Mouse (Mus musculus) cerebellum, postnatal 10 days (tissue): ENCODE measurements at regions not wholly inside any gene's neighbourhood (a gene's known extent, or its start where the extent isn't known, plus 50 kb on each side); places are given as distances from the start of the nearest gene placed in this dataset.
"Not testable (repeated sequence)": the region's sequence is repeated elsewhere in the genome, so short reads cannot be mapped to it uniquely, and the experiment has no call there.

Experiments used
- DNase-seq, 2 experiments: peaks; one replicate each; pipeline ENCODE4 v3.0.0; 2021; ENCODE audit warnings: mixed read lengths in 2 of 2

- peak; percentile 3 to 4 for DNase-seq
These were observed 550.7 kb downstream of the Nxph1 start for GRCm38 (mm10) chr6:9498921-9499320.

- DNase-seq = no peak
These were observed 586.2 kb downstream of the Nxph1 start for GRCm38 (mm10) chr6:9534395-9534794.

GRCm38 (mm10) chr6:9538737-9539136 lies 590.5 kb downstream of the Nxph1 start:
- no peak for DNase-seq

DNA sequence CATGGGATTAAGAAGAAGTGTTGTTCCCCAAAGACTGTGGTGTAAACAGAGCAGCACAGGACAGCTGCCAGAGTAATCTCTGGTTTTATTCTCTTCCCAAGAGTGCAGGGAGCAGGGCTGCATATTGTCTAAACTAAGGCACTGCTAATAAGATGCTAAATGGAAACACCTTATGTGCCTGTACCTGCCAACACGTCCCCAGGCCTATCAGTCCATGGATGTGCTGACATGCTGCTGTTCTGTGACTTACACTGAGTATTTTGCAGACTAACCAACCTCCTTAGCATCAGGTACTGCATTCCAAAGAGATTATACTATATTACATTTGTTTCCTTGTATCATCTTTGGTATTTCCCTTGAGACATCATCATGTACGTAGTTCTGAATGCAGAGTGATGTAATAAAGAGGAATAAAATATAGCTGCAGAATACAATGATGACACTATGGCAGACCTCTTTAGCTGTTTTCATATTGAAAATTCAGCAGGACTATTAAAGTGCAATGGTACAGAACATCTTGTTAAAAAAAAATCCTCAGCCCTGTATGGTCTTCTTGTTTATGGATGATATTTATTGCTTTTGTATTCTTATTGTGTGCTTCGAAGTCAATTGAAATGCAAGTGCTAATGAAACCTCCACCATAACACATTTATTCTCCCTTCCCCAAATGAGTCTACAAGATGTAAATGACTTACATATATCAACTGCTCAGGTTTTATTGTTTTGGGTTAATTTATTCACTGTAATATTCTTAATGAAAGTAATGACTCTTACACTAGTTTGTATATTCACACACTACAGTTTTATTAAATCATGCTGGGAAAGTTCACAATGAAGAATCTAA lies 602.1 kb downstream of the Nxph1 start:
- DNase-seq = no peak

GRCm38 (mm10) chr6:9563290-9564044 lies 615.2 kb downstream of the Nxph1 start:
- no peak for DNase-seq

- no peak for DNase-seq
These were observed 623.6 kb downstream of the Nxph1 start for GRCm38 (mm10) chr6:9571787-9572186.

GRCm38 (mm10) chr6:9593391-9593790 lies 645.2 kb downstream of the Nxph1 start:
- DNase-seq = no peak

DNA sequence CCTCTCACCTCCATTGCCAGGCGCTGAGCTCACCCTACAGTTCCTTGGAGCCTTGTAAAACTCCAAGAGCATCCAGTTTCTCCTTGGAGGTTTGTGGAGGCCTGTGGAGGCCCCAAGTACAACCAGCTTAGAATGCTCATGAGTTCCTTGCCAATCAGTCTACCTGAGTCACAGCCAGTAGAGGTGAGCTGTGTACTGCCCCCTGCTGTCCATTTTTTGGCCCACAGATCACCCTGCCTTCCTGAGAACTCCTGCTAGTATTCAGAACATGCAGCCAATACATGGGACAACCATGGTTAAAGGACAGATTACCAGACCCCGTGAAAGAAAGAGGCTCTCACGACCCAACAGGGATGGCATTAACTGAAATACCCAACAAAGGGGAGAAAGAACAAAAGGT lies 651.2 kb downstream of the Nxph1 start:
- DNase-seq = peak in 1 of 2 experiments; percentile 1

DNA sequence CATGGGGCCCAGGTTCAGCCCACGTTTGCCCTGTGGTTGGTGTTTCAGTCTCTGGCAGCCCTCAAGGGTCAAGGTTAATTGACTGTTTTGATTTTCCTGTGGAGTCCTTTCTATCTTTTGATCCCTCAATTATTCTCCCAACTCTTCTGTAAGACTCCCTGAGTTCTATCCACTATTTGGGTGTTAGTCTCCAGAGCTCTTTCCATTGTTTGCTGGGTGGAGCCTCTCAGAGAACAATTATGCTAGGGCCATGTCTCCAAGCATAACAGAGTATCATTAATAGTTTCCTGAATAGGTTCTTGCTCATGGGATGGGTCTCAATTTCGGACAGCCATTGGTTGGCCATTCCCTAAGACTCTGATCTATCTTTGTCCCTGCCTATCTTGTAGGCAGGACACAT lies 685.7 kb downstream of the Nxph1 start:
- no peak for DNase-seq

DNA sequence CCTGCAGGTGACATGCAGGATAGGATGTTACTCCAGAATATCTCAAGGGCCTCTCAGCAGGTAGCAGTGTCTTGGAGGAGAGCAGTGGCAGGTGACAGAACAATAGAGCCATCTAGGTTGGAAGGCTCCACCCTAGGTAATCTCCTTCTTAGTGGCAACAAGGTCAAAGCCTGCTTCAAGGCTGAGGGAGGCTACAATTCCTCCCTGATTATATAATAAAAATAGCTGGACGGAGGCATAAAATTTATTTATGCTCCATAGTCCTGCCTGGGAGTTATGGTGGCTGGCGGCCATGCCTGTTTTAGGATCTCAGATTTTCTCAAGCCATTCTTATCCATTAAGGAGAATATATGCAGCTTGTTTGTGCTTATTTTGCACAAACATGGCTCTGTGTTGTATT lies 695.2 kb downstream of the Nxph1 start:
- not testable (repeated sequence) for DNase-seq

- DNase-seq = not testable (repeated sequence)
These were observed 695.7 kb downstream of the Nxph1 start for GRCm38 (mm10) chr6:9643926-9644325.

DNA sequence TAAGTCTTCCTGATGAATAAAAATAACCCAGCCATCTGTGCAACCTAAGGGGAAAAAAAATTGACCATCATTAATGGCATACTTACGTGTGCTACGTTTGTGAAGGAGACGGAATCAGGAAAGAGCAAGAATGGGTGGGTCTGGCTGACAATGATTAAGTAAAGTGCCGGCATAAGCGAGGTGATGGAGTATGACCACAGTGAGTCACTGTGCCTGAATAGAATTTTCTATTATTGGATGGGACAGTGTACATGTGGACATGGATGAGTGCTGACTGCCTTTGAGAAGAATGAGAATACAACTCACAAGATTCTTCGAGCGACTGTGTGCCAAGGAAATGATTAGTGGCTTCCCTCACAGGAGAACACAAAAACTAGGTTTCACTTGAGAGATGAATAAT lies 711.4 kb downstream of the Nxph1 start:
- DNase-seq = no peak

- DNase-seq = no peak
These were observed 737.0 kb downstream of the Nxph1 start for GRCm38 (mm10) chr6:9685182-9685581.

- DNase-seq = no peak
These were observed 745.5 kb downstream of the Nxph1 start for GRCm38 (mm10) chr6:9693714-9694113.

DNA sequence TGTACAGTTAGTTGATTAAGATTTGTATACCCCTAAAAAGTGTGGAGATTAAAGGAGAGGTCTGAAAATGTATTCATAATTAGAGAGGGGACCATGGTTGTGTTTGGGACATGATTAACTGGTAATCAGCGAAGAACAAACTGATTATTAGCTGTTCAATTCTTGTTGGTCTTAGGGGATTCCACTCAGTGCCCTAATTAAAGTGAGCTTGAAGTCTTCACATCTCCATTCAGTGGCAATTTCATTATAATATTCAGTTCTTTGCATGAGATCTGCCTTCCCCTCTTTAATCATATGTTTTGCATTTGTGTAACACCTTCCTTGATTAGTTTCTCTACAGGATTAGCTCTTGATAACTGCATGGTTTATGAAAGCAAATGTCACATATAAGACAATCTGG lies 749.5 kb downstream of the Nxph1 start:
- no peak for DNase-seq

- DNase-seq = no peak
These were observed 750.0 kb downstream of the Nxph1 start for GRCm38 (mm10) chr6:9698193-9698592.
